Mouse (Mus musculus) left cerebral cortex, postnatal 25 days (tissue): ENCODE results near the gene Ubash3a. TPM values are rescaled to one million over a fixed set of nuclear protein-coding genes. Genes with fewer than 3 reads are reported as not detected.

Experiments
- DNase-seq, 2 experiments: peaks; one replicate each; pipeline ENCODE4 v3.0.0; 2022; ENCODE audit warnings: low spot score in 2 of 2, mixed read lengths in 1 of 2
- intact Hi-C: fragments of 180-260 bp; cut with DNase I; formaldehyde crosslinking; loops from one replicate; pipeline ENCODE4 v1.15.1; 2025
- total RNA-seq, 2 experiments: library from RNA; stranded (reverse); gene quantifications; 2 replicates each; pipeline ENCODE4 v1.2.3; 2021

Ubash3a gene
- total RNA-seq, 2 experiments from 2014 or later, result not detected

- intact Hi-C loops, result no loop called here
- DNase-seq, result peak; percentile 73 to 82
Observed at GRCm38 (mm10) chr17:31295892-31296781, 88.5 kb downstream of the Ubash3a start.

Other genes starting within 250 kb of the Ubash3a start
- gene Abcg1, start 150.2 kb upstream of the Ubash3a start, total RNA-seq, result 10 to 100 TPM; 61.4 to 65.9 TPM
- not detected for gene Tff3, start 78.2 kb upstream of the Ubash3a start, total RNA-seq
- gene Tff2, start 63.6 kb upstream of the Ubash3a start, total RNA-seq, result not detected
- not detected for gene Tff1, start 42.6 kb upstream of the Ubash3a start, total RNA-seq
- gene Tmprss3, start 8.9 kb upstream of the Ubash3a start, total RNA-seq, result under 1 TPM in 1 of 2 experiments, not detected in 1; 0.14 TPM
- 10 to 100 TPM; 16.7 to 17.7 TPM for gene Rsph1, start 69.5 kb downstream of the Ubash3a start, total RNA-seq
- gene Slc37a1, start 78.9 kb downstream of the Ubash3a start, total RNA-seq, result 1 to 10 TPM; 6.7 to 9.9 TPM
- gene Pde9a, start 178.3 kb downstream of the Ubash3a start, total RNA-seq, result 10 to 100 TPM; 23.5 to 24.8 TPM